Mouse (Mus musculus) MEL (cell line): ENCODE results near the gene Tmem199. TPM values are rescaled to one million over a fixed set of nuclear protein-coding genes. Genes with fewer than 3 reads are reported as not detected.

Experiments
- DNase-seq: peaks from one replicate; pipeline ENCODE4 v3.0.0; 2011; ENCODE audit warnings: low read depth, low spot score
- H3K27ac ChIP-seq: 2 replicates; pipeline ENCODE4 v1.5.1; 2012; ENCODE audit warnings: low read depth, mild to moderate bottlenecking, control low read depth, low read length, moderate library complexity; ENCODE audit not compliant: control insufficient read depth
- H3K27me3 ChIP-seq, 2 experiments: fragments of 150-350 bp in 1 of 2; sonication (generic) in 1 of 2; 2 replicates each; pipeline ENCODE4 v1.6.1; 2012; ENCODE audit warnings: low read length in 2 of 2, mild to moderate bottlenecking in 2 of 2, improper control_type of control experiment in 1 of 2, moderate library complexity in 1 of 2; ENCODE audit not compliant: insufficient read depth in 2 of 2, control insufficient read depth in 1 of 2
- H3K36me3 ChIP-seq, 2 experiments: 2 replicates each; pipeline ENCODE4 v1.6.1; 2012 to 2014; ENCODE audit warnings: low read length in 2 of 2, improper control_type of control experiment in 1 of 2, inconsistent platforms in 1 of 2, mild to moderate bottlenecking in 1 of 2; ENCODE audit not compliant: insufficient read depth in 2 of 2, control insufficient read depth in 1 of 2
- H3K4me1 ChIP-seq, 2 experiments: fragments of 150-350 bp in 1 of 2; sonication (generic) in 1 of 2; 2 replicates each; pipeline ENCODE4 v1.6.1; 2012; ENCODE audit warnings: low read length in 2 of 2, improper control_type of control experiment in 1 of 2, mild to moderate bottlenecking in 1 of 2; ENCODE audit not compliant: insufficient read depth in 2 of 2, control insufficient read depth in 1 of 2
- H3K4me3 ChIP-seq, 2 experiments: fragments of 150-350 bp in 1 of 2; sonication (generic) in 1 of 2; 2 replicates each; pipeline ENCODE4 v1.5.1; 2012; ENCODE audit warnings: low read depth in 2 of 2, low read length in 2 of 2, mild to moderate bottlenecking in 2 of 2, moderate library complexity in 2 of 2, control low read depth in 1 of 2, improper control_type of control experiment in 1 of 2; ENCODE audit not compliant: control insufficient read depth in 1 of 2, insufficient read depth in 1 of 2
- H3K79me2 ChIP-seq: 2 replicates; pipeline ENCODE4 v1.6.1; 2012; ENCODE audit warnings: mild to moderate bottlenecking, low read length, moderate library complexity; ENCODE audit not compliant: control insufficient read depth, poor library complexity, insufficient read depth
- H3K9ac ChIP-seq: 2 replicates; pipeline ENCODE4 v1.6.1; 2012; ENCODE audit warnings: low read depth, mild to moderate bottlenecking, control low read depth, low read length, moderate library complexity; ENCODE audit not compliant: control insufficient read depth, poor library complexity, severe bottlenecking
- H3K9me3 ChIP-seq: fragments of 150-350 bp; sonication (generic); replicated peaks from 2 replicates; pipeline ENCODE4 v1.6.1; 2012; ENCODE audit warnings: mild to moderate bottlenecking, low read length, improper control_type of control experiment, moderate library complexity; ENCODE audit not compliant: insufficient read depth
- CTCF ChIP-seq, 3 experiments: IDR thresholded peaks in 2 of 3; conservative IDR thresholded peaks in 1 of 3; 2 replicates each; pipeline ENCODE4 v1.5.1; 2011 to 2012; ENCODE audit warnings: low read length in 3 of 3, low read depth in 2 of 3, mild to moderate bottlenecking in 2 of 3, improper control_type of control experiment in 1 of 3, inconsistent platforms in 1 of 3, mixed read lengths in 1 of 3, moderate library complexity in 1 of 3; ENCODE audit not compliant: control insufficient read depth in 1 of 3, insufficient read depth in 1 of 3, poor library complexity in 1 of 3, severe bottlenecking in 1 of 3
- GATA1 ChIP-seq: IDR thresholded peaks from 2 replicates; pipeline ENCODE4 v1.6.1; 2011; ENCODE audit warnings: low read depth, low read length, improper control_type of control experiment
- KAT2A ChIP-seq: conservative IDR thresholded peaks from 2 replicates; pipeline ENCODE4 v1.6.1; 2012; ENCODE audit warnings: low read depth, low read length, improper control_type of control experiment, inconsistent platforms
- MEF2A ChIP-seq: IDR thresholded peaks from 2 replicates; pipeline ENCODE4 v1.6.1; 2014; ENCODE audit warnings: low read depth, mild to moderate bottlenecking, inconsistent platforms, low read length, improper control_type of control experiment; ENCODE audit not compliant: poor library complexity, insufficient replicate concordance, severe bottlenecking; ENCODE audit errors: extremely low read depth
- MXI1 ChIP-seq: IDR thresholded peaks from 2 replicates; pipeline ENCODE4 v1.6.1; 2011; ENCODE audit warnings: mild to moderate bottlenecking, low read depth, low read length, improper control_type of control experiment
- MYC ChIP-seq: IDR thresholded peaks from 2 replicates; pipeline ENCODE4 v1.6.1; 2011; ENCODE audit warnings: low read depth, mild to moderate bottlenecking, low read length, improper control_type of control experiment, moderate library complexity
- NELFE ChIP-seq: IDR thresholded peaks from 2 replicates; pipeline ENCODE4 v1.6.1; 2011; ENCODE audit warnings: low read depth, low read length, improper control_type of control experiment
- NRF1 ChIP-seq: IDR thresholded peaks from 2 replicates; pipeline ENCODE4 v1.6.1; 2014; ENCODE audit warnings: low read depth, mild to moderate bottlenecking, inconsistent platforms, low read length, improper control_type of control experiment, moderate library complexity; ENCODE audit not compliant: poor library complexity, insufficient read depth, severe bottlenecking
- RAD21 ChIP-seq: IDR thresholded peaks from 2 replicates; pipeline ENCODE4 v1.6.1; 2011; ENCODE audit warnings: mild to moderate bottlenecking, low read depth, low read length, improper control_type of control experiment
- RCOR1 ChIP-seq: IDR thresholded peaks from 2 replicates; pipeline ENCODE4 v1.6.1; 2012; ENCODE audit warnings: low read depth, mild to moderate bottlenecking, inconsistent platforms, low read length, improper control_type of control experiment
- SIN3A ChIP-seq: IDR thresholded peaks from 2 replicates; pipeline ENCODE4 v1.6.1; 2012; ENCODE audit warnings: low read length, improper control_type of control experiment, inconsistent platforms
- SMC3 ChIP-seq: IDR thresholded peaks from 2 replicates; pipeline ENCODE4 v1.6.1; 2011; ENCODE audit warnings: low read depth, low read length, improper control_type of control experiment
- TAL1 ChIP-seq: IDR thresholded peaks from 2 replicates; pipeline ENCODE4 v1.6.1; 2012; ENCODE audit warnings: mild to moderate bottlenecking, inconsistent platforms, low read length, moderate library complexity, mixed read lengths
- UBTF ChIP-seq: IDR thresholded peaks from 2 replicates; pipeline ENCODE4 v1.6.1; 2012; ENCODE audit warnings: low read depth, mild to moderate bottlenecking, inconsistent platforms, low read length, improper control_type of control experiment, moderate library complexity, borderline replicate concordance; ENCODE audit not compliant: insufficient read depth
- USF1 ChIP-seq: IDR thresholded peaks from 2 replicates; pipeline ENCODE4 v1.6.1; 2014; ENCODE audit warnings: low read depth, mild to moderate bottlenecking, inconsistent platforms, low read length, improper control_type of control experiment, moderate library complexity
- USF2 ChIP-seq, 2 experiments: IDR thresholded peaks; 2 replicates each; pipeline ENCODE4 v1.6.1; 2011 to 2012; ENCODE audit warnings: improper control_type of control experiment in 2 of 2, low read length in 2 of 2, borderline replicate concordance in 1 of 2, inconsistent platforms in 1 of 2, low read depth in 1 of 2, mild to moderate bottlenecking in 1 of 2; ENCODE audit not compliant: insufficient read depth in 1 of 2
- ZMIZ1 ChIP-seq: IDR thresholded peaks from 2 replicates; pipeline ENCODE4 v1.6.1; 2012; ENCODE audit warnings: low read depth, mild to moderate bottlenecking, inconsistent platforms, low read length, improper control_type of control experiment, moderate library complexity
- polyA plus RNA-seq, 2 experiments: library from polyadenylated mRNA; stranded (reverse) in 1 of 2; unstranded in 1 of 2; fragments of >175 nt in 1 of 2; fragments of >200 nt in 1 of 2; gene quantifications; 2 replicates each; pipeline versions ENCODE4 v1.2.1 to v1.2.4; 2012; ENCODE audit warnings: low replicate concordance in 2 of 2, low read depth in 1 of 2; ENCODE audit not compliant: insufficient read length in 2 of 2, insufficient read depth in 1 of 2, missing spikeins in 1 of 2
- total RNA-seq: library from RNA; depleted of rRNA; stranded (reverse); fragments of 300-350 nt; gene quantifications from 2 replicates; pipeline ENCODE4 v1.2.3, GENCODE M21; 2012

Tmem199 gene
- total and polyA plus RNA-seq, 3 experiments, result 36.5 to 57.1 TPM; not detected in 1

DNA sequence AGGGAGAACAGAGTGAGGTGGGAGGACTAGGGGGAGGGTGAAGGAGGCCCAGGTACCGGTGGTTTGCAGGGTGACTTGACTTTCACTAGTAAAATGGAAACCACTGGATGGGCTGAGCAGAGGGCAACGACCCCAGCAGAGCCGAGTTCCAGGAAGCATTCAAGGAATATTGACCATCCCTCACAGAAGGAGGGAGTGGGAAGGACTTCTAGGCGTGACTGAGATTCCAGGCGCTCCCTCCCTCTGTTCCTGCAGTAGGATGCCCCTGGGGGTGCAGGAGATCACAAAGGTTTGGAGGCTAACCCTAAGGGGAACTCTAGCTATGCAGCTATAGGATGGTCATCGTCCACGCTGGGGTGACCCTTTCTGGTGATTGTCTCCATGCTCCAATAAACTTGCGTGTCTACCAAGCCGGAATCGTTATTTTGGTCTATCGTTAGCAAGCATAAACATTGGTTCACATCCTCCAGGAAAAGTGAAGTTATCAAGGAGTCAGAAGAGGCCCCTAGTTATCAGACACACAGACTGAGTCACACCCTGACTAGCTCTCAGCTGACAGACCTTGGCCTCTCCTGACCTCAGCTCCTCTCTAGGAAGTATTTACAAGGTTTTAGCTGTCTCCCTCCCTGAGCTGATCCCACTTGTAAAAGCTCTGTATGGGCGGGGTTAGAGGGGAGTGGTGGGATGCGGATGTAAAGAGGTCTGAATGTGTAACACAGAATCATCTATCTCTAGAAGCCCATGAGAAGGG lies 48.5 kb downstream of the Tmem199 start (continued):
- TF ChIP-seq ZMIZ1, result no peak
- no peak for TF ChIP-seq TAL1
- no peak for TF ChIP-seq KAT2A
- peak; percentile 95 for TF ChIP-seq GATA1

DNA sequence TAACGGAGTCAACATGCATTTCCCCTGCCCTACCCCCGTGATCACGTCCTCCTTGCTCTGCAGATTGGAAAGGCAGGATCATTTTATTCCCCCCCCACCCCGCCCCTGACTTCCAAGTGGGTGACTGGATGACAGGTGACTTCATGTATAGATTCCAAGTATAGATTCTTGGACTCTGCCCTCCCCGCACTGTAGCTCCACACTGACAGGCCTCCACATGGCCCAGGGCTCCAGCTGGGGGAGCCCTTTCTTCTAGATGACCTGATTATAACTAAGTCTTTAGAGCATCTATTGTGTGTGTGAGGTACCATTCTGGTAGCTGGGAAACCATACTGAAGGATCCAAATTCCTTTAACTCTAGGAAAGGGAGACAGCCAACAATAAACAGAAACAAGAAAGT lies 49.3 kb downstream of the Tmem199 start:
- peaks cover 16 to 37% of the 10 kb centered on the region in 2 experiments for H3K4me1 ChIP-seq
- H3K27ac ChIP-seq, result no peak overlapping the region
- peaks cover 0 to 27% of the 10 kb centered on the region in 2 experiments; a peak in 2 of 4 replicates for H3K36me3 ChIP-seq
- no peak overlapping the region for H3K9ac ChIP-seq
- H3K27me3 ChIP-seq, result peaks cover 0 to 2% of the 10 kb centered on the region in 2 experiments; a peak in 2 of 4 replicates
- H3K79me2 ChIP-seq, result no peaks in the 10 kb centered on the region; the same call in 1 of the 2 replicates
- H3K9me3 ChIP-seq, result no peaks in the 10 kb centered on the region
- DNase-seq, result no peak
- no peak overlapping the region for H3K4me3 ChIP-seq
- TF ChIP-seq SIN3A (no peak), USF2 (IDR thresholded peaks at IDR 0.05; ENCODE audit: borderline replicate concordance in 1 of 2, insufficient read depth in 1 of 2, low read depth in 1 of 2, low read length in 2 of 2) (0 out of 4 replicates have a peak, but pooled peaks of 1 of the 2 experiments have one; percentile 10), TAL1 (no peak), NELFE (no peak), RCOR1 (no peak), SMC3 (no peak), MXI1 (peak; percentile 77), MEF2A (no peak), CTCF (IDR thresholded peaks at IDR 0.05 in 2 of 3, conservative IDR thresholded peaks at IDR 0.05 in 1 of 3; ENCODE audit: control insufficient read depth in 1 of 3, insufficient read depth in 1 of 3, low read depth in 2 of 3, low read length in 3 of 3, poor library complexity in 1 of 3, severe bottlenecking in 1 of 3) (peak in 2 of 3 experiments; percentile 16 to 28; a peak in 2 of 6 replicates), USF1 (no peak), UBTF (no peak)

DNA sequence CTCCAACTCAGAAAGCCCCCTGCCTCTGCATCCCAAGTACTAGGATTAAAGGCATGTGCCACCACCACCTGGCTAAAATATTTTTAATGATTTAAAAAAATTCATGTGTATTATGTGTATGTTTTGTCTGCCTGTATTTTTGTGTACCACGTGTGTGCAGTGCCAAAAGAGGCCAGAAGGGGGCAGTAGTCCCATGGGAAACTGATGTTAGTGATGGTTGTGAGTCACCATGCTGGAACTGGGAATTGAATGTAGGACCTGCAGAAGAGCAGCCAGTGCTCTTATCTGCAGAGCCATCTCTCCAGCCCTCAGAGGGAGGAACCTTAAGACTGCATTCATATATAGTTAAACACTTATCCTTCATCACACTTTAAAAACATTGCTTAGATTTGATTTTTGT lies 50.1 kb downstream of the Tmem199 start:
- H3K27ac ChIP-seq, result no peak overlapping the region
- peaks cover 0 to 20% of the 10 kb centered on the region in 2 experiments; a peak in 2 of 4 replicates for H3K36me3 ChIP-seq
- TF ChIP-seq TAL1 (no peak), RAD21 (peak; percentile 41), CTCF (IDR thresholded peaks at IDR 0.05 in 2 of 3, conservative IDR thresholded peaks at IDR 0.05 in 1 of 3; ENCODE audit: control insufficient read depth in 1 of 3, insufficient read depth in 1 of 3, low read depth in 2 of 3, low read length in 3 of 3, poor library complexity in 1 of 3, severe bottlenecking in 1 of 3) (peak; percentile 65 to 80 (median 70)), GATA1 (peak; percentile 48; the same call in 1 of the 2 replicates), ZMIZ1 (no peak), SIN3A (0 out of 2 replicates have a peak, but pooled peaks have one; percentile 21), SMC3 (peak; percentile 34), MYC (peak; percentile 28; the same call in 1 of the 2 replicates), NRF1 (no peak), MXI1 (no peak)
- peaks cover 13 to 31% of the 10 kb centered on the region in 2 experiments for H3K4me1 ChIP-seq
- DNase-seq, result peak; percentile 58
- H3K27me3 ChIP-seq, result peaks cover 0 to 6% of the 10 kb centered on the region in 2 experiments; a peak in 2 of 4 replicates
- H3K4me3 ChIP-seq, result no peak overlapping the region
- no peak overlapping the region for H3K9ac ChIP-seq
- no peaks in the 10 kb centered on the region; the same call in 1 of the 2 replicates for H3K79me2 ChIP-seq
- no peaks in the 10 kb centered on the region for H3K9me3 ChIP-seq
